Mouse (Mus musculus) bone marrow macrophage, adult 2 months (primary cell): ENCODE results near the gene Eomes.

Source experiments
- CTCF ChIP-seq: IDR thresholded peaks from 2 replicates; pipeline ENCODE4 v1.5.1; 2012; ENCODE audit warnings: low read depth, mild to moderate bottlenecking, low read length, moderate library complexity
- POLR2A ChIP-seq: IDR thresholded peaks from 2 replicates; pipeline ENCODE4 v1.6.1; 2012; ENCODE audit warnings: mild to moderate bottlenecking, low read depth, low read length, borderline replicate concordance

- TF ChIP-seq POLR2A (no peak), CTCF (no peak)
These were observed 24.6 kb upstream of the Eomes start for GRCm38 (mm10) chr9:118453427-118453826.
